Mouse (Mus musculus): ENCODE results near the gene Akap10. TPM values are rescaled to one million over a fixed set of nuclear protein-coding genes. Genes with fewer than 3 reads are reported as not detected.

Akap10 gene
- 16.9 and 18.2 TPM in 2 replicates for polyA plus RNA-seq (2012; rRNA removed)
- polyA plus RNA-seq (2014; fragmentation: Nextera tagmentation; extraction: Ambion mirVana): 15.8 and 16.4 TPM in 2 replicates

- H3K36me3 ChIP-seq (ENCODE audit: control insufficient read depth, insufficient read depth, low read length): no peaks in the 10 kb centered on the region; the same call in 1 of the 2 replicates
- WGBS: 1% methylated on average over 17 of the region's 43 CpGs
- H3K9me3 ChIP-seq (ENCODE audit: control insufficient read depth, low read length): no peaks in the 10 kb centered on the region
- peak; percentile 93 for DNase-seq (ENCODE audit: low spot score)
- peak; percentile 44; the same call in 1 of the 2 replicates for TF ChIP-seq POLR2A (IDR thresholded peaks at IDR 0.05; ENCODE audit: borderline replicate concordance, extremely low read depth, insufficient read depth, insufficient read length)
- H3K4me2 ChIP-seq (replicated peaks; ENCODE audit: low read depth, low read length, severe bottlenecking): peak within 1 kb of the TSS; percentile 61
- no peaks in the 10 kb centered on the region for H3K27me3 ChIP-seq (ENCODE audit: control insufficient read depth, insufficient read depth, low read length)
- peaks cover 6% of the 10 kb centered on the region for H3K4me1 ChIP-seq (ENCODE audit: control insufficient read depth, insufficient read depth, low read length)
- ATAC-seq (ENCODE audit: low FRiP score, low read depth): peak; percentile 94
- peak within 1 kb of the TSS; percentile 91 for H3K9ac ChIP-seq (ENCODE audit: low read depth, low read length, severe bottlenecking)
- H3K27ac ChIP-seq (replicated peaks; ENCODE audit: low read depth, low read length): peak within 1 kb of the TSS; percentile 89
- peak within 1 kb of the TSS; percentile 87 for H3K4me3 ChIP-seq (replicated peaks; ENCODE audit: low read length)
Observed at GRCm38 (mm10) chr11:61930098-61930517, at the start of gene Akap10. TSS of gene Akap10 (minus strand) at chr11:61930252.

GRCm38 (mm10) chr11:61975783-61976182 is 45.7 kb upstream of the Akap10 start:
- Histone ChIP-seq H3K9ac (ENCODE audit: low read depth, low read length, severe bottlenecking) (no peak overlapping the region), H3K4me2 (replicated peaks; ENCODE audit: low read depth, low read length, severe bottlenecking) (no peak overlapping the region), H3K9me3 (ENCODE audit: control insufficient read depth, low read length) (no peaks in the 10 kb centered on the region), H3K36me3 (ENCODE audit: control insufficient read depth, insufficient read depth, low read length) (no peaks in the 10 kb centered on the region), H3K27me3 (ENCODE audit: control insufficient read depth, insufficient read depth, low read length) (no peaks in the 10 kb centered on the region), H3K4me1 (ENCODE audit: control insufficient read depth, insufficient read depth, low read length) (0 out of 2 replicates have a peak, but pooled peaks cover 6% of the 10 kb centered on the region), H3K27ac (replicated peaks; ENCODE audit: low read depth, low read length) (no peak overlapping the region), H3K4me3 (replicated peaks; ENCODE audit: low read length) (no peak overlapping the region)
- ATAC-seq (ENCODE audit: low FRiP score, low read depth): no peak
- DNase-seq (ENCODE audit: low spot score): no peak
- 76% methylated on average over 1 of the region's 1 CpGs for WGBS
- no peak for TF ChIP-seq POLR2A (IDR thresholded peaks at IDR 0.05; ENCODE audit: borderline replicate concordance, extremely low read depth, insufficient read depth, insufficient read length)

- 63% methylated on average over 13 of the region's 13 CpGs for WGBS
- H3K9me3 ChIP-seq (ENCODE audit: control insufficient read depth, low read length): no peaks in the 10 kb centered on the region
- DNase-seq (ENCODE audit: low spot score) (no peak), ATAC-seq (ENCODE audit: low FRiP score, low read depth) (no peak)
- H3K4me1 ChIP-seq (ENCODE audit: control insufficient read depth, insufficient read depth, low read length): 0 out of 2 replicates have a peak, but pooled peaks cover 6% of the 10 kb centered on the region
- H3K27ac ChIP-seq (replicated peaks; ENCODE audit: low read depth, low read length): no peak overlapping the region
- no peak for TF ChIP-seq POLR2A (IDR thresholded peaks at IDR 0.05; ENCODE audit: borderline replicate concordance, extremely low read depth, insufficient read depth, insufficient read length)
- no peak overlapping the region for H3K4me2 ChIP-seq (replicated peaks; ENCODE audit: low read depth, low read length, severe bottlenecking)
- H3K9ac ChIP-seq (ENCODE audit: low read depth, low read length, severe bottlenecking): no peak overlapping the region
- H3K36me3 ChIP-seq (ENCODE audit: control insufficient read depth, insufficient read depth, low read length): no peaks in the 10 kb centered on the region
- H3K27me3 ChIP-seq (ENCODE audit: control insufficient read depth, insufficient read depth, low read length): no peaks in the 10 kb centered on the region
- H3K4me3 ChIP-seq (replicated peaks; ENCODE audit: low read length): no peak overlapping the region
Observed at GRCm38 (mm10) chr11:61974106-61974707, 44.2 kb upstream of the Akap10 start.

- no peak overlapping the region for H3K4me2 ChIP-seq (replicated peaks; ENCODE audit: low read depth, low read length, severe bottlenecking)
Observed at GRCm38 (mm10) chr11:61971441-61972221, 41.6 kb upstream of the Akap10 start.

GRCm38 (mm10) chr11:61970901-61971300 is 40.8 kb upstream of the Akap10 start:
- 45% methylated on average over 5 of the region's 5 CpGs for WGBS
- DNase-seq (ENCODE audit: low spot score): no peak

More at GRCm38 (mm10) chr11:61971441-61972221, 41.6 kb upstream of the Akap10 start:
- Histone ChIP-seq H3K4me3 (replicated peaks; ENCODE audit: low read length) (no peak overlapping the region), H3K9me3 (ENCODE audit: control insufficient read depth, low read length) (no peaks in the 10 kb centered on the region), H3K27ac (replicated peaks; ENCODE audit: low read depth, low read length) (no peak overlapping the region), H3K36me3 (ENCODE audit: control insufficient read depth, insufficient read depth, low read length) (no peaks in the 10 kb centered on the region), H3K9ac (ENCODE audit: low read depth, low read length, severe bottlenecking) (no peak overlapping the region), H3K27me3 (ENCODE audit: control insufficient read depth, insufficient read depth, low read length) (no peaks in the 10 kb centered on the region), H3K4me1 (ENCODE audit: control insufficient read depth, insufficient read depth, low read length) (0 out of 2 replicates have a peak, but pooled peaks cover 6% of the 10 kb centered on the region)
- 22% methylated on average over 7 of the region's 7 CpGs for WGBS
- DNase-seq (ENCODE audit: low spot score) (no peak), ATAC-seq (ENCODE audit: low FRiP score, low read depth) (no peak)
- no peak for TF ChIP-seq POLR2A (IDR thresholded peaks at IDR 0.05; ENCODE audit: borderline replicate concordance, extremely low read depth, insufficient read depth, insufficient read length)

More at GRCm38 (mm10) chr11:61970901-61971300, 40.8 kb upstream of the Akap10 start:
- H3K4me2 ChIP-seq (replicated peaks; ENCODE audit: low read depth, low read length, severe bottlenecking): no peak overlapping the region
- no peaks in the 10 kb centered on the region for H3K27me3 ChIP-seq (ENCODE audit: control insufficient read depth, insufficient read depth, low read length)
- no peaks in the 10 kb centered on the region for H3K36me3 ChIP-seq (ENCODE audit: control insufficient read depth, insufficient read depth, low read length)
- no peak for ATAC-seq (ENCODE audit: low FRiP score, low read depth)
- H3K27ac ChIP-seq (replicated peaks; ENCODE audit: low read depth, low read length): no peak overlapping the region
- H3K4me3 ChIP-seq (replicated peaks; ENCODE audit: low read length): no peak overlapping the region
- H3K9me3 ChIP-seq (ENCODE audit: control insufficient read depth, low read length): no peaks in the 10 kb centered on the region
- no peak overlapping the region for H3K9ac ChIP-seq (ENCODE audit: low read depth, low read length, severe bottlenecking)
- no peak for TF ChIP-seq POLR2A (IDR thresholded peaks at IDR 0.05; ENCODE audit: borderline replicate concordance, extremely low read depth, insufficient read depth, insufficient read length)
- H3K4me1 ChIP-seq (ENCODE audit: control insufficient read depth, insufficient read depth, low read length): 0 out of 2 replicates have a peak, but pooled peaks cover 6% of the 10 kb centered on the region

Data from limb, embryonic 14.5 days (tissue).